Mouse (Mus musculus) embryonic facial prominence, embryonic 15.5 days (tissue): ENCODE measurements around the gene Smg6. TPM values are rescaled to one million over a fixed set of nuclear protein-coding genes. Genes with fewer than 3 reads are reported as not detected.

Experiments
- ATAC-seq: fragments of 200-750 bp; cut with Nextera tagmentation; 2 replicates; pipeline ENCODE4 v1.8.0; 2017; ENCODE audit warnings: low read depth, moderate TSS enrichment; ENCODE audit not compliant: insufficient number of reproducible peaks, low FRiP score, low TSS enrichment
- H3K27ac ChIP-seq: fragments of 300-500 bp; sonication (generic); replicated peaks from 2 replicates; pipeline ENCODE4 v1.5.1; 2015; ENCODE audit warnings: mild to moderate bottlenecking, inconsistent platforms
- H3K27me3 ChIP-seq: fragments of 300-500 bp; sonication (generic); 2 replicates; pipeline ENCODE4 v1.6.1; 2015; ENCODE audit warnings: inconsistent platforms
- H3K36me3 ChIP-seq: fragments of 300-500 bp; sonication (generic); 2 replicates; pipeline ENCODE4 v1.6.1; 2015; ENCODE audit warnings: mild to moderate bottlenecking, inconsistent platforms
- H3K4me1 ChIP-seq: fragments of 300-500 bp; sonication (generic); 2 replicates; pipeline ENCODE4 v1.6.1; 2015; ENCODE audit warnings: inconsistent platforms
- H3K4me2 ChIP-seq: fragments of 300-500 bp; sonication (generic); replicated peaks from 2 replicates; pipeline ENCODE4 v1.6.1; 2015; ENCODE audit warnings: mild to moderate bottlenecking, inconsistent platforms
- H3K4me3 ChIP-seq: fragments of 300-500 bp; sonication (generic); replicated peaks from 2 replicates; pipeline ENCODE4 v1.5.1; 2015; ENCODE audit warnings: mild to moderate bottlenecking, inconsistent platforms
- H3K9ac ChIP-seq: fragments of 300-500 bp; sonication (generic); 2 replicates; pipeline ENCODE4 v1.6.1; 2015; ENCODE audit warnings: inconsistent platforms
- H3K9me3 ChIP-seq: fragments of 300-500 bp; sonication (generic); replicated peaks from 2 replicates; pipeline ENCODE4 v1.6.1; 2016; ENCODE audit warnings: inconsistent platforms
- WGBS: fragments of 180-500 bp; shearing (Covaris S2); methylation state at CpG from one replicate; pipeline ENCODE4 v1.1.7; 2015; 5-methylcytosine and 5-hydroxymethylcytosine counted together
- polyA plus RNA-seq: library from polyadenylated mRNA; unstranded; fragments of >200 nt; fragmentation: Nextera tagmentation; extraction: Ambion mirVana; gene quantifications from 2 replicates; pipeline ENCODE4 v1.2.1, GENCODE M21; 2015

Gene Smg6
- polyA plus RNA-seq, 1 experiment from 2014 or later: 18.1 TPM

GRCm38 (mm10) chr11:75047736-75048407 lies 122.2 kb downstream of the Smg6 start:
- Histone ChIP-seq H3K4me2 (no peak overlapping the region), H3K4me1 (peaks cover 54% of the 10 kb centered on the region), H3K9ac (no peak overlapping the region), H3K27me3 (no peaks in the 10 kb centered on the region), H3K27ac (peak overlapping the region; percentile 81), H3K36me3 (no peaks in the 10 kb centered on the region; the same call in 1 of the 2 replicates), H3K4me3 (no peak overlapping the region), H3K9me3 (no peaks in the 10 kb centered on the region)
- 64% methylated on average over 7 of the region's 7 CpGs for WGBS
- no peak for ATAC-seq

GRCm38 (mm10) chr11:75049146-75049545 lies 123.5 kb downstream of the Smg6 start:
- H3K4me2 ChIP-seq: no peak overlapping the region
- no peaks in the 10 kb centered on the region for H3K27me3 ChIP-seq
- H3K36me3 ChIP-seq: no peaks in the 10 kb centered on the region; the same call in 1 of the 2 replicates
- H3K9me3 ChIP-seq: no peaks in the 10 kb centered on the region
- H3K4me3 ChIP-seq: no peak overlapping the region
- 49% methylated on average over 2 of the region's 2 CpGs for WGBS
- no peak for ATAC-seq
- H3K9ac ChIP-seq: no peak overlapping the region
- H3K27ac ChIP-seq: peak overlapping the region; percentile 7; the same call in 1 of the 2 replicates
- peaks cover 66% of the 10 kb centered on the region for H3K4me1 ChIP-seq

- peak overlapping the region; percentile 7 for H3K27ac ChIP-seq
- no peak for ATAC-seq
- no peaks in the 10 kb centered on the region for H3K9me3 ChIP-seq
- no peaks in the 10 kb centered on the region for H3K27me3 ChIP-seq
- no peak overlapping the region for H3K4me3 ChIP-seq
- H3K4me1 ChIP-seq: peaks cover 72% of the 10 kb centered on the region
- 52% methylated on average over 2 of the region's 2 CpGs for WGBS
- H3K9ac ChIP-seq: no peak overlapping the region
- no peaks in the 10 kb centered on the region; the same call in 1 of the 2 replicates for H3K36me3 ChIP-seq
- no peak overlapping the region for H3K4me2 ChIP-seq
Observed at GRCm38 (mm10) chr11:75049807-75050206, 124.2 kb downstream of the Smg6 start.

GRCm38 (mm10) chr11:75051239-75051638 lies 125.6 kb downstream of the Smg6 start:
- Histone ChIP-seq H3K4me3 (no peak overlapping the region), H3K36me3 (no peaks in the 10 kb centered on the region), H3K4me2 (no peak overlapping the region), H3K4me1 (peaks cover 75% of the 10 kb centered on the region), H3K9me3 (no peaks in the 10 kb centered on the region), H3K27ac (peak overlapping the region; percentile 86), H3K27me3 (no peaks in the 10 kb centered on the region), H3K9ac (no peak overlapping the region)
- WGBS: 31% methylated on average over 1 of the region's 1 CpGs
- peak; percentile 25; the same call in 1 of the 2 replicates for ATAC-seq

GRCm38 (mm10) chr11:75051712-75052550 lies 126.3 kb downstream of the Smg6 start:
- WGBS: 35% methylated on average over 13 of the region's 13 CpGs
- Histone ChIP-seq H3K27ac (peak overlapping the region; percentile 86), H3K4me1 (peaks cover 69% of the 10 kb centered on the region), H3K27me3 (no peaks in the 10 kb centered on the region), H3K9ac (no peak overlapping the region), H3K4me2 (no peak overlapping the region), H3K4me3 (no peak overlapping the region), H3K9me3 (no peaks in the 10 kb centered on the region), H3K36me3 (no peaks in the 10 kb centered on the region)
- ATAC-seq: peak; percentile 21; the same call in 1 of the 2 replicates

- ATAC-seq: no peak
- 0 out of 2 replicates have a peak, but pooled peaks cover 4% of the 10 kb centered on the region for H3K36me3 ChIP-seq
- no peaks in the 10 kb centered on the region for H3K9me3 ChIP-seq
- H3K27ac ChIP-seq: peak overlapping the region; percentile 86
- WGBS: 61% methylated on average over 2 of the region's 2 CpGs
- H3K4me1 ChIP-seq: peaks cover 58% of the 10 kb centered on the region
- H3K4me2 ChIP-seq: no peak overlapping the region
- H3K4me3 ChIP-seq: no peak overlapping the region
- no peak overlapping the region for H3K9ac ChIP-seq
- H3K27me3 ChIP-seq: no peaks in the 10 kb centered on the region
Observed at GRCm38 (mm10) chr11:75053020-75053419, 127.4 kb downstream of the Smg6 start.

GRCm38 (mm10) chr11:75053722-75054121 lies 128.1 kb downstream of the Smg6 start:
- Histone ChIP-seq H3K4me1 (peaks cover 55% of the 10 kb centered on the region), H3K27ac (peak overlapping the region; percentile 86), H3K9me3 (no peaks in the 10 kb centered on the region), H3K4me2 (no peak overlapping the region), H3K9ac (no peak overlapping the region), H3K36me3 (0 out of 2 replicates have a peak, but pooled peaks cover 8% of the 10 kb centered on the region), H3K4me3 (no peak overlapping the region), H3K27me3 (no peaks in the 10 kb centered on the region)
- no peak for ATAC-seq
- 42% methylated on average over 7 of the region's 7 CpGs for WGBS

GRCm38 (mm10) chr11:75054184-75054877 lies 128.7 kb downstream of the Smg6 start:
- Histone ChIP-seq H3K4me1 (peaks cover 48% of the 10 kb centered on the region), H3K4me2 (no peak overlapping the region), H3K36me3 (0 out of 2 replicates have a peak, but pooled peaks cover 8% of the 10 kb centered on the region), H3K4me3 (no peak overlapping the region), H3K27me3 (no peaks in the 10 kb centered on the region), H3K9me3 (no peaks in the 10 kb centered on the region), H3K27ac (peak overlapping the region; percentile 86), H3K9ac (no peak overlapping the region)
- 30% methylated on average over 5 of the region's 5 CpGs for WGBS
- peak; percentile 86 for ATAC-seq

GRCm38 (mm10) chr11:75054878-75055214 lies 129.2 kb downstream of the Smg6 start:
- H3K4me3 ChIP-seq: no peak overlapping the region

GRCm38 (mm10) chr11:75062650-75063049 lies 137.0 kb downstream of the Smg6 start:
- Histone ChIP-seq H3K4me3 (no peak overlapping the region), H3K4me1 (no peaks in the 10 kb centered on the region), H3K9me3 (no peaks in the 10 kb centered on the region), H3K36me3 (0 out of 2 replicates have a peak, but pooled peaks cover 8% of the 10 kb centered on the region), H3K4me2 (no peak overlapping the region), H3K9ac (no peak overlapping the region), H3K27me3 (no peaks in the 10 kb centered on the region), H3K27ac (no peak overlapping the region)
- 93% methylated on average over 6 of the region's 6 CpGs for WGBS
- no peak for ATAC-seq

More at GRCm38 (mm10) chr11:75054878-75055214, 129.2 kb downstream of the Smg6 start:
- peaks cover 43% of the 10 kb centered on the region for H3K4me1 ChIP-seq
- no peaks in the 10 kb centered on the region for H3K9me3 ChIP-seq
- H3K4me2 ChIP-seq: no peak overlapping the region
- no peak overlapping the region for H3K9ac ChIP-seq
- H3K36me3 ChIP-seq: 0 out of 2 replicates have a peak, but pooled peaks cover 8% of the 10 kb centered on the region
- no peaks in the 10 kb centered on the region for H3K27me3 ChIP-seq
- H3K27ac ChIP-seq: peak overlapping the region; percentile 86
- ATAC-seq: no peak
- WGBS: 81% methylated on average over 3 of the region's 3 CpGs

- WGBS: 96% methylated on average over 1 of the region's 1 CpGs
- no peak for ATAC-seq
Observed at GRCm38 (mm10) chr11:75064266-75064665, 138.6 kb downstream of the Smg6 start.

More at GRCm38 (mm10) chr11:75064266-75064665, 138.6 kb downstream of the Smg6 start:
- no peaks in the 10 kb centered on the region for H3K27me3 ChIP-seq
- H3K9me3 ChIP-seq: no peaks in the 10 kb centered on the region
- H3K36me3 ChIP-seq: no peaks in the 10 kb centered on the region
- H3K27ac ChIP-seq: no peak overlapping the region
- no peak overlapping the region for H3K4me2 ChIP-seq
- no peaks in the 10 kb centered on the region for H3K4me1 ChIP-seq
- no peak overlapping the region for H3K4me3 ChIP-seq
- no peak overlapping the region for H3K9ac ChIP-seq
